Mouse (Mus musculus) activated CD4-positive, CD25-positive, alpha-beta regulatory T cell (primary cell): ENCODE data around the gene Galns. TPM values are rescaled to one million over a fixed set of nuclear protein-coding genes. Genes with fewer than 3 reads are reported as not detected.

Experiments
- polyA plus RNA-seq, 2 experiments: library from polyadenylated mRNA; unstranded; fragments of 100-300 nt; shearing (Covaris generic); gene quantifications; one replicate each; pipeline ENCODE4 v1.2.1; 2017

Galns gene
- 10 to 100 TPM; 15.8 to 16.0 TPM for polyA plus RNA-seq

DNA sequence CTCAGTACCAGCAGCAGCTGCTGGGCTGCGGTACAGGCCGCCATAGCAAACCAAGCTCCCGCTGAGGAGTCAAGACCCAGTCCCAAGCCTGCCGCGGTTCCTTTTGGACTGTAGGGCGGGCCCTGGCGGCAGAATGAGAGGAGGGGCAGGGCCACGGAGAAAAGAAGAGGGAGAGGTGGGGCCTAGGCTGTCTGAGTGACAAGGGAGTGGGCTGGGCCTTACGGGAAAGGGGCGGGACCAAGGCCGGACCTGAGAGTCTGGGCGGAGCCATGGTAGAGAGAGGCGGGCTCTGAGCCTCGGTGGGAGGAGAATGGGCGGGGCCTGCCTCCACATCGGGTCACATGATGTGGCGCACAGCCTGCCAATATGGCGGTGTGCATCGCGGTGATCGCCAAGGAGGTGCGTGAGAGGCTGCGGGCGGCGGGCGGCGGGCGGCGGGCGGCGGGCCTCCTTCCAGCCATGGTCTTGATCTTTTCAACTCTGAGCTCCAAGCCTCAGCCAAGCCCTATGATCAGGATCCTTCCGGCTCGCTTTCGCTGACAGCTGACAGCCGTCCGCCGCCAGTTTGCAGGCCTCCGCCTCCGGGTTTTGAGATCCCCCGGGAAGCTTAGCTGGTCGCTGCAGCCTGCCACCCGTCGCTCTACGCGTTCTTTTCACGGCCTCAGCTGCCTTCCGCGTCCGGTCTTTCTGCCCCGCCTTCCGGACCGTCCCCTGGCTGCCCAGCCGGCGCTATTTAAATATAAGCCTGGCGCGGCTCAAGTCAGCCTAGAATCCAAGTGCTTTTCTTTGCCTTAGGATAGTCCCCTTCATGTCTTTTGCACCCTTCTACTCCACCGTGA lies at the start of gene Galns, which contains the start of gene Trappc2l:
Galns (minus strand) TSS at position 169 of the 839 bp plus-strand sequence.
Trappc2l (plus strand) TSS at position 346 of the 839 bp plus-strand sequence.

DNA sequence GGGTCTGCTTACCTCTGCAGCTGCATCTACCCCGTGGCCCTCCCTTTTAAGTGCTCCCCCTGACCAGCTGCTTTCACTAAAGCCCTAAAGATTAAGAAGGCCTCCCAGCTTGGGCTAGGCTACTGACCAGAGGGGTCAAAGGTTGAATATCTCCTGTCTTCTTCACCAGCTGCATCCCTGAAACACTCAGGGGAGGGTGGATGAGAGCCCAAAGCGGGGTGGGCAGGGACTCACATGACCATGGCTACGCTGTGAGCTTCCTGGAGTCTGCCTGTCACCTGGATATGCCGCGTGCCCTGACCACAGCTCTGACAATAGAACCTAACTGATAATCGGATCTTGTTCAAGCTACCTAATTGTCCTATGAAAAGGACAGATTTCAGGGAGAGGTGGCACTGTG lies 11.5 kb upstream of the Galns start, which contains the start of gene Pabpn1l:
Pabpn1l (minus strand) TSS at position 13 of the 400 bp plus-strand sequence.

DNA sequence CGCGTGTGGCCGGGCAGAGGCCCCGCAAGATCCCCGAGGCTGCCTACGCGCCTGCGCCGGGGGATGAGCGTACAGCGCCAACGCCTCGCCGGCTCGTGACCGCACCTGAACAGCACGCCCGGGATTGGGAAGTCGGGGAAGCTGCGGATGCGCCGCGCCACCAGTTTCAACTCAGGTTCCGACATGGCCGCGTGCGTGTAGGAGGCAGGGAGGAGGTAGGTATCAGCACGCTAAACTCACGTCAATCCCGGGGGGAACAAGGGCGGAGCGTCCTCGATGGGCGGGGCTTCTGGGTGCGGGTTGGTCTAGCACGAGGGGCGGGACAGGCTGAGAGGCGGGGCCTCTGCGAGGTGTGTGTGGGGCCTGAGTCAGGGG lies 34.6 kb downstream of the Galns start, which contains the start of gene Aprt:
Aprt (minus strand) TSS at position 262 of the 375 bp plus-strand sequence.

DNA sequence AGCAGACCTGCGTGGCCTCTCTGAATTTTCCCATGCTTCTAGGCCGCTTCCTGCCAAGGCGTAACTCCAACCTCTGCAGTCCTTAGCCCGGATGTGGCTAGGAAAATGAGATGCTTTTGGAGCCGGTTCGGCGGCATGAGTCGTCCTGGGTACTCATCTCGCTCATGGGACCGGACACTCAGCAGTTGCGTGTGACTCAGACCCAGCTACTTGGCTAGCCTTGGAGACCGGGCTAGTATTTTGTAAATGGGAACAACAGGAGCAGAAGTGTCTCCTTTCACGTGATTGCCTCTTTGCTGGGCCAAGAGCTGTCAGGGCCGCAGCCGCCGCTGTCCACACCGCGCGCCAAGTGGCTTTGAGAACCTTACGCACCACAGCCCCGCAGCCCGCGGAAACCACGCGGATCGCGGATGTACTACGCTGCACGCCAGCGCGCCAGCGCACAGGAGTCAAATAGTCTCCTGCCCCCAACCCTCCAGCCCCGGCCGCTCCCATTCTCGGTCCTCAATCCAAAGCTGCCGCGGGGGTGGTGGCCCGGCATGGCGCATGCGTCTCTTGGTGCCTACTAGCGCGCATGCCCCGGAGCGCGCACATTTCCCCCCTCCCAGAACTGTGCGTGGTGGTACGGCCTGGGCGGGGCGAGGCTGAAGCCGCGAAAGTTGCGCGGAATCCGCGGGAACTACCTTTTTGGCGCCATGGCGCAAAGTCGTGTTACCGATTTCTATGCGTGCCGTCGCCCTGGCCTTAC lies 43.7 kb downstream of the Galns start, which contains the start of gene Cdt1:
Cdt1 (plus strand) TSS at position 655 of the 748 bp plus-strand sequence.

DNA sequence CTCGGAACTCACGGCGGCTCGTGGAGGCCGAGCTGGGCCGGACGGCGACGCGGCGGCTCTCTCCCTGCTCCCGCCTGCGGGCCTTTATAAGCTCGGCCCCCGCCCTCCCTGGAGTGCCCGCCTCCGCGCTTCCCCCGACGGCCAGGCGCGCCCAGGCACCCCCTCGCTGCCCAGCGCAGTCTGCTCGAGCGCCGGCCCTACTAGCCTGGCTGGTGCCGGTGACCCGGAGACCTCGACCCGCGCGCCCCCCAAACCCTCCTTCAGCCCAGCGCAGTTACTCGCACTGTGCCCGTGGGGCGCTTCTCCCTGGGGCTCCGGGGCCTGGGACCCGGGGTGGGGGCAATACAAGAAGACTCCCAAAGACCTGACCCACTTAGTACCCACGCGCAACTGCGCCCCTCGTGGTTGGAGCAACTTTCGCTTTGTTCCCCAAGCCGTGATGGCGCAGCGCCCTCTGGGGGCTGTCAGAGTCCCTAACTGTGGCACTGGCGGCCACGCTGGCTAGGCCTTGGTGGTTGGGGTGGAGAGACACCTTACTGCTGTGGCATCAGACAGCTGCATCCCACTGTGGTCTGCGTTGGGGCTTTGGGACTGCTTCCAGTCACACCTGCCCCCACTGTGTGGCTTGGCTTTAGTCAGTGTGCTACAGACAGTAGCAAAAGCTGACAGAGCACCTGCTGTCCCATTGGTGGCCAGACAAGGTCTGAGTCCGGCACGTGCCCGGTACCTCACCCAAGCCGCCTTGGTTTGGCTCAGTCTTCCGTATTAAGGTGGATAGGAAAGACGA lies 59.8 kb downstream of the Galns start, which contains the start of gene Piezo1:
Piezo1 (minus strand) TSS at position 65 of the 787 bp plus-strand sequence.

Other genes starting within 250 kb of the Galns start
- gene Zc3h18, start 234.9 kb downstream of the Galns start, polyA plus RNA-seq: 10 to 100 TPM; 32.9 to 46.8 TPM
- gene Il17c, start 189.4 kb downstream of the Galns start, polyA plus RNA-seq: under 1 TPM; 0.54 to 0.58 TPM
- gene Cyba, start 178.5 kb downstream of the Galns start, polyA plus RNA-seq: 1,000 to 10,000 TPM in 1 of 2 experiments, 100 to 1,000 TPM in 1; 815 to 1,144 TPM
- 10 to 100 TPM; 18.2 to 22.0 TPM for gene Mvd, start 168.0 kb downstream of the Galns start, polyA plus RNA-seq
- gene Snai3, start 150.7 kb downstream of the Galns start, polyA plus RNA-seq: 1 to 10 TPM; 5.3 to 6.0 TPM
- 100 to 1,000 TPM; 135 to 165 TPM for gene Rnf166, start 135.4 kb downstream of the Galns start, polyA plus RNA-seq
- 10 to 100 TPM; 59.4 to 89.7 TPM for gene Ctu2, start 135.3 kb downstream of the Galns start, polyA plus RNA-seq
- 10 to 100 TPM in 1 of 2 experiments, 1 to 10 TPM in 1; 3.8 to 18.3 TPM for gene Piezo1, start 60.1 kb downstream of the Galns start, polyA plus RNA-seq
- 10 to 100 TPM; 18.4 to 32.8 TPM for gene Cdt1, start 43.4 kb downstream of the Galns start, polyA plus RNA-seq
- 100 to 1,000 TPM; 210 to 270 TPM for gene Aprt, start 34.6 kb downstream of the Galns start, polyA plus RNA-seq
- 10 to 100 TPM; 47.4 to 54.6 TPM for gene Trappc2l, start 177 bp upstream of the Galns start, polyA plus RNA-seq
- not detected for gene Pabpn1l, start 11.3 kb upstream of the Galns start, polyA plus RNA-seq
- gene Cbfa2t3, start 87.6 kb upstream of the Galns start, polyA plus RNA-seq: 1 to 10 TPM in 1 of 2 experiments, under 1 TPM in 1; 0.42 to 1.2 TPM
- 1 to 10 TPM; 6.5 to 7.2 TPM for gene Acsf3, start 164.0 kb upstream of the Galns start, polyA plus RNA-seq
- gene Cdh15, start 236.5 kb upstream of the Galns start, polyA plus RNA-seq: under 1 TPM; 0.13 to 0.16 TPM